Mouse (Mus musculus): ENCODE data around the gene Smpdl3a. TPM values are rescaled to one million over a fixed set of nuclear protein-coding genes. Genes with fewer than 3 reads are reported as not detected.

Gene Smpdl3a
- polyA plus RNA-seq, 1 experiment from 2014 or later: 19.3 TPM

DNA sequence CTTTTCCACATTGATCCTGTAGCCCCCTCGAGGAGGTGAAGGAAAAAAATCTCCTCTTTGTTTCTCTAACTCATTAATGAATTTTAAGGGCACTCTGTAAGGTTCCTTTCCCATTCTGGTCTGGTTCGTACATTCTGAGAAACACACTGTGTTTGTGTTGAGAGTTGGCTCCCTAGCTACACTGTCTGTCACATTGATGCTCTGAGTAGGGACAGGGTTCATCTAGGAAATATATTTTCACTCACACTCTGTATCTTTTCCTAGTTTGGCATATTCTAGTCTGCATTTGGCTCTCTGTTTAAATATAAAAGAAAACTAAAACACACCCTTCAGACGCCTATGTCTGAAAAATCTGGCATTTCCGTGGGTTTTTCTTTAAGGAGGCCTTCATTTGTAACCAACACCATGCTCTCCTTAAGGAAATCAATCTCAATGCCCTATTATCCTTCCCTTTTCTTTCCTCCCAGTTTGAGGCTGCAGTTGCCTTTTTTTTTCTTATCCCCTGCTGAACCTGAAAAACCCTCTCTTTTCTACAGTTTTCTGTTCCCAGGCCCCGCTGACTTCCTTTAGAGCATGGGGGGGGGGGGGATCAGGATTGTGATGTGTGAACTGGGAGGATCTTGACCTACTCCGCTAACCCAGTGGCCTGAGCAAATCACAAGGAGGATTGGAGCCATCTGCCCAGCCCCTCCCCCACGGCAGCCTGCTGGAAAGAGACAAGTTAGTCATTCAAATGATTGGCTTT, 9.8 kb upstream of the Smpdl3a start:
- Histone ChIP-seq H3K36me3 (ENCODE audit: control insufficient read depth, insufficient read depth, low read length) (no peaks in the 10 kb centered on the region), H3K9ac (ENCODE audit: low read depth, low read length) (no peak overlapping the region), H3K4me2 (replicated peaks; ENCODE audit: low read depth, low read length) (peak overlapping the region; percentile 13; the same call in 1 of the 2 replicates), H3K9me3 (ENCODE audit: control insufficient read depth, low read length) (no peaks in the 10 kb centered on the region), H3K4me1 (ENCODE audit: control insufficient read depth, insufficient read depth, low read length) (0 out of 2 replicates have a peak, but pooled peaks cover 2% of the 10 kb centered on the region), H3K27ac (ENCODE audit: low read depth, low read length) (no peak overlapping the region), H3K27me3 (ENCODE audit: control insufficient read depth, insufficient read depth, low read length) (no peaks in the 10 kb centered on the region), H3K4me3 (ENCODE audit: low read length) (no peak overlapping the region)
- ATAC-seq (ENCODE audit: low FRiP score, low TSS enrichment): 0 out of 2 replicates have a peak, but pooled peaks have one; percentile 77
- WGBS: 12% methylated on average over 7 of the region's 7 CpGs

DNA sequence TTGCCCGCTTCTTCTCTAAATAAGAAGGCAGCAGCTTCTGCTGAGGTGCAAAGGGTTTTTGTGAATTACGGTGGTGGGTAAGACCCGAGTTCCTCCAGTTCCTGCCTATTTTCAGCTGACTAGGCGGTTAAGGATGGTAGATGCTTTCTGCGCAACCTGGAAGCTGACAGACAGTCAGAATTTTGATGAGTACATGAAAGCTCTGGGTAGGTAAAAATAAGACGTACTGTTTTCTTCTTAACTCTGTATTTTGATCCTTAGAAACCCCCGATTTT, 9.3 kb upstream of the Smpdl3a start, which contains the start of gene Fabp7:
TSS of gene Fabp7 (plus strand) at position 6 of the 275 bp plus-strand sequence.
- Histone ChIP-seq H3K27ac (ENCODE audit: low read depth, low read length) (no peak within 1 kb of the TSS), H3K4me2 (replicated peaks; ENCODE audit: low read depth, low read length) (peak within 1 kb of the TSS; percentile 13; the same call in 1 of the 2 replicates), H3K36me3 (ENCODE audit: control insufficient read depth, insufficient read depth, low read length) (no peaks in the 10 kb centered on the region), H3K4me3 (ENCODE audit: low read length) (no peak within 1 kb of the TSS), H3K9ac (ENCODE audit: low read depth, low read length) (no peak within 1 kb of the TSS), H3K27me3 (ENCODE audit: control insufficient read depth, insufficient read depth, low read length) (no peaks in the 10 kb centered on the region), H3K4me1 (ENCODE audit: control insufficient read depth, insufficient read depth, low read length) (0 out of 2 replicates have a peak, but pooled peaks cover 2% of the 10 kb centered on the region), H3K9me3 (ENCODE audit: control insufficient read depth, low read length) (no peaks in the 10 kb centered on the region)
- WGBS: 25% methylated on average over 7 of the region's 7 CpGs
- ATAC-seq (ENCODE audit: low FRiP score, low TSS enrichment): no peak

DNA sequence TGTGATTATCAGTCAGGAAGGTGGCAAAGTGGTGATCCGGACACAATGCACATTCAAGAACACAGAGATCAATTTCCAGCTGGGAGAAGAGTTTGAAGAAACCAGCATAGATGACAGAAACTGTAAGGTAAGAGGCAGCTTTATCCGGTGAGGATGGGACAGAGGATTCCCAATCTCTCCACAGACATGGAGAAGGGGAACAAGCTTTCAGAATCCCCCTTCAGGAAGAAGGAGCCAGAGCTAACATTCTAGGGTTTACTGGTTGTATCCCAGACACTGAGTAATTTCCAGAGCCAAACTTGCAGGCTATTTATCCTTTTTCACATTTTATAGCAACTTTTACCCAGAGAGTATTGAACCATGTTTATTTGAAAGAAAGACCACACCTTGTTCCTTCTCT, 8.6 kb upstream of the Smpdl3a start:
- no peak for ATAC-seq (ENCODE audit: low FRiP score, low TSS enrichment)
- H3K4me1 ChIP-seq (ENCODE audit: control insufficient read depth, insufficient read depth, low read length): 0 out of 2 replicates have a peak, but pooled peaks cover 2% of the 10 kb centered on the region
- H3K36me3 ChIP-seq (ENCODE audit: control insufficient read depth, insufficient read depth, low read length): no peaks in the 10 kb centered on the region
- H3K27ac ChIP-seq (ENCODE audit: low read depth, low read length): no peak overlapping the region
- no peak overlapping the region for H3K9ac ChIP-seq (ENCODE audit: low read depth, low read length)
- WGBS: 55% methylated on average over 2 of the region's 2 CpGs
- H3K9me3 ChIP-seq (ENCODE audit: control insufficient read depth, low read length): no peaks in the 10 kb centered on the region
- H3K4me2 ChIP-seq (replicated peaks; ENCODE audit: low read depth, low read length): no peak overlapping the region
- no peak overlapping the region for H3K4me3 ChIP-seq (ENCODE audit: low read length)
- H3K27me3 ChIP-seq (ENCODE audit: control insufficient read depth, insufficient read depth, low read length): no peaks in the 10 kb centered on the region

DNA sequence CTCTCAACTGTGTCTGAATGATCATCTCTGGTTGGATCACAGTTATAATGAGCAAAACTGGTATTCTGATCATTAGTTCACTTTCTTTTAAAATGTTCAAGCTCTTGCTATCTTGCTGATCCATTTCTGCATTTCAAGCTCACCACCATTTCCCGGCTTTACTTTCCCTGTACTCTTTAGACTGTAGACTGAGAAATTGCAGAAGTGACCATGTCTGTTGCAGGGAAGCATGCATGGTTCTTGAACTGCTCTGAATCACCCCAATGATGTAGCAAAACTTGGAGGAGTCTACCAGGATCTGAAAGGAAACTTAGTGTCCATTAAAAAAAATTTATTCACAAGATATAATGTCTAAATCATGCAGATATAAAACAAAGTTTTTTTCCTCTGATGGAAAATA, 1.2 kb upstream of the Smpdl3a start:
- Histone ChIP-seq H3K4me1 (ENCODE audit: control insufficient read depth, insufficient read depth, low read length) (peaks cover 9% of the 10 kb centered on the region; the same call in 1 of the 2 replicates), H3K27ac (ENCODE audit: low read depth, low read length) (no peak overlapping the region), H3K9ac (ENCODE audit: low read depth, low read length) (no peak overlapping the region), H3K27me3 (ENCODE audit: control insufficient read depth, insufficient read depth, low read length) (no peaks in the 10 kb centered on the region), H3K4me3 (ENCODE audit: low read length) (no peak overlapping the region), H3K9me3 (ENCODE audit: control insufficient read depth, low read length) (no peaks in the 10 kb centered on the region), H3K36me3 (ENCODE audit: control insufficient read depth, insufficient read depth, low read length) (no peaks in the 10 kb centered on the region), H3K4me2 (replicated peaks; ENCODE audit: low read depth, low read length) (no peak overlapping the region)
- 97% methylated on average over 1 of the region's 1 CpGs for WGBS
- ATAC-seq (ENCODE audit: low FRiP score, low TSS enrichment): no peak

DNA sequence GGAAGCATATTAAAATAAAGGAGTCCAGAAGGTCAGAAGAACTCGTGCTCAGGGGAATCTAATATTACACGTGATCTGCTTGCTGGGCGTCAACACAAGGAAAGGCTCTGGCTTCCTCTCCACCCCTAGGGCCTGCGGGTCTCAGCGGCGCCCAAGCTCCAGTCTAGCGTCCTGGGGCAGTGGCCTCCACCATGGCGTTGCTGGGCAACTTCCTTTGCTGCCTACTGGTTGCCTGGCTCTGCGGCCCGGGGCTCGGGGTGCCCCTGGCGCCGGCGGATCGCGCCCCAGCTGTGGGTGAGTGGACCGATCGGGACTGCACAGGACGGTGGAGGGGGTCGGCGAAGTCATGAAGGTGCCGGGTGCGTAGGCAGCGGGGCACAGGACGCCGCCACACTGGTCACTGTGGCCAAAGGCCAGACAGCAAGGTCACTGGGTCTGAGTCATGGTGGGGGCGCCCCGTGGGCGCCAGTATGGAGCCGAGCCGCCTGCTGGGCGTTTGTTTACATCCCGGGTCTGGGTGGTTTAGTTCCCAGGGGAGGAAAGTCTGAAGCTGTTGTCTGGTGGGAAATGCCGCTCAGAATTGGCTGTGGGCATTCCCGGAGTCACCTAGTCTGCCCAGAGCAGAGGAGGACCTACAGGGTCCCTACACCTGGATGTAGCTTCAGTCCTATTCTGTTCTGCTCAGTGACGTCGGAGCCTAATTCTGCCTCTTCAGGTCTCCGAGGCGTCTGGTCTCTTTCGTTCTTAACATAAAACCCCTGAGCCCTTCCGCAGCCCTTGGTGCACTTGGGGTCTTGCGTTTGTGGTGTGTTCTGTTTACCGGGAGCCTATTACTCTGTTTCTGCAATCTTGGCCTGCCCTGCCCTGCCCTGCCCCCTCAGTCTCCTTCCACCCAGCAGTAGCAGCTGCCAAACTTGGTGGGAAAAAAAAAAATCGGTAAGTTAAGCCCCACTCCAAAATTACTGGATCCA, 641 bp downstream of the Smpdl3a start:
- Histone ChIP-seq H3K4me1 (ENCODE audit: control insufficient read depth, insufficient read depth, low read length) (peaks cover 9% of the 10 kb centered on the region; the same call in 1 of the 2 replicates), H3K36me3 (ENCODE audit: control insufficient read depth, insufficient read depth, low read length) (no peaks in the 10 kb centered on the region), H3K4me2 (replicated peaks; ENCODE audit: low read depth, low read length) (peak overlapping the region; percentile 95), H3K27me3 (ENCODE audit: control insufficient read depth, insufficient read depth, low read length) (no peaks in the 10 kb centered on the region), H3K4me3 (ENCODE audit: low read length) (peak overlapping the region; percentile 62), H3K9ac (ENCODE audit: low read depth, low read length) (peak overlapping the region; percentile 66), H3K9me3 (ENCODE audit: control insufficient read depth, low read length) (no peaks in the 10 kb centered on the region), H3K27ac (ENCODE audit: low read depth, low read length) (no peak overlapping the region; the same call in 1 of the 2 replicates)
- WGBS: 1% methylated on average over 42 of the region's 44 CpGs
- peak; percentile 84 for ATAC-seq (ENCODE audit: low FRiP score, low TSS enrichment)

DNA sequence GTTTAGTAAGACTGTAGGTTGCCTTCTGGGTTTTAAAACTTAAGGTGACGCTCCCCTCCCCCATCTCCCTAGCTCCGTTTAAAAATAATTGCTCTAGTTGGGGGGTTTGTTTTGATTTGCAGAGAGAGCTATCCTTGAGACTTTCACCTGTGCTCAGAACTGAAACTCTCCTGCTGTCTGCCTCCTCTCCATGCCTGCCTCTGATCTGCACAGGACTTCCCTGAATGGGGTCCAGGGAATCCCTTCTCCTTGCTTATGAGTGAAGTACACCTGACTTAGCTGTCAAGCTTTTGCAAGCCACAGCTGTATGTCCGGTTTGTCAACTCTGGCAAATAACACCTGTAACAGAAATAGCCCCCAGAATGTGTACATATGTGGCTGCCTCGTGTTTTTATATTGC, 1.4 kb downstream of the Smpdl3a start:
- peak; percentile 29; the same call in 1 of the 2 replicates for ATAC-seq (ENCODE audit: low FRiP score, low TSS enrichment)
- Histone ChIP-seq H3K36me3 (ENCODE audit: control insufficient read depth, insufficient read depth, low read length) (no peaks in the 10 kb centered on the region), H3K9me3 (ENCODE audit: control insufficient read depth, low read length) (no peaks in the 10 kb centered on the region), H3K4me2 (replicated peaks; ENCODE audit: low read depth, low read length) (peak overlapping the region; percentile 95), H3K9ac (ENCODE audit: low read depth, low read length) (no peak overlapping the region), H3K27me3 (ENCODE audit: control insufficient read depth, insufficient read depth, low read length) (no peaks in the 10 kb centered on the region), H3K4me1 (ENCODE audit: control insufficient read depth, insufficient read depth, low read length) (peaks cover 9% of the 10 kb centered on the region; the same call in 1 of the 2 replicates), H3K27ac (ENCODE audit: low read depth, low read length) (peak overlapping the region; percentile 24; the same call in 1 of the 2 replicates), H3K4me3 (ENCODE audit: low read length) (peak overlapping the region; percentile 62)
- whole genome bisulfite sequencing: 15% methylated on average over 4 of the region's 4 CpGs

DNA sequence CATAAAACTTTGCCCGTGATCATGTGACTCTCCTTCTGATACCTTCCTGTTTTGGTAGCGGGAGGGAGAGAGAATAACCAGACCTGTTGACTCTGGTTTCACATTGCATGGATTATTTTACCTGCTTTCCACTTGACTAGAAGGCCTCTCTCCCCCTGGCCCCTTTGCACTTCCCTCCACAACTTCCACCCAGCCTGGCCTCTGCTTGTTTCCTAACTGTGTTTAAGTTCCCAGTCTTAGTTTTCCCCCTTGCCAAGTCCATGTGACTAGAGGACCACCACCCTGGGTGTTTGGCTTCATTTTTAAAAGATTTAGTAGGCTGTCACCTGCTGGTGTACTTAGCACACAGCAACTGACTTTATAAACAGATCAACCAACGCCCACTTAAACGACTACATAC, 1.9 kb downstream of the Smpdl3a start:
- 19% methylated on average over 4 of the region's 4 CpGs for WGBS
- Histone ChIP-seq H3K9me3 (ENCODE audit: control insufficient read depth, low read length) (no peaks in the 10 kb centered on the region), H3K27me3 (ENCODE audit: control insufficient read depth, insufficient read depth, low read length) (no peaks in the 10 kb centered on the region), H3K4me2 (replicated peaks; ENCODE audit: low read depth, low read length) (peak overlapping the region; percentile 95), H3K36me3 (ENCODE audit: control insufficient read depth, insufficient read depth, low read length) (no peaks in the 10 kb centered on the region), H3K27ac (ENCODE audit: low read depth, low read length) (no peak overlapping the region), H3K9ac (ENCODE audit: low read depth, low read length) (no peak overlapping the region), H3K4me1 (ENCODE audit: control insufficient read depth, insufficient read depth, low read length) (peaks cover 9% of the 10 kb centered on the region; the same call in 1 of the 2 replicates), H3K4me3 (ENCODE audit: low read length) (peak overlapping the region; percentile 62; the same call in 1 of the 2 replicates)
- ATAC-seq (ENCODE audit: low FRiP score, low TSS enrichment): peak; percentile 55; the same call in 1 of the 2 replicates

DNA sequence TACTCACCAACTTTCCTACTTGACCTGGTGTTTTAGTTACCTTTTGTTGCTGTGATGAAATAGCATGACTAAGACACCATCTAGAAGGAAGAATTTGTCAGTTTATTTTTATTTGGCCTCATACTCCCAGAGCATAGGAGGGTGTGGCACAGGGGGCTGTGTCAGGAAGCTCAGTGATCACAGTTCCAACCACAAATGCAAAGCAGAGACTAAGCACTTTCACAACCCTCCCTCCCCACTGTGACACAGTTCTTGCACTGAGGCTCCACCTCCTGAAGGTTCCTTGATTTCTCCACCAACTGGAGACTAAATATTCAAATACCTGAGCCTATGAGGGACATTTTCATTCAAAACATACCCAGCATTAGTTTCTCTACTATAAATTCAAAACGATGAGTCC, 5.4 kb downstream of the Smpdl3a start:
- Histone ChIP-seq H3K36me3 (ENCODE audit: control insufficient read depth, insufficient read depth, low read length) (no peaks in the 10 kb centered on the region), H3K9ac (ENCODE audit: low read depth, low read length) (no peak overlapping the region), H3K27ac (ENCODE audit: low read depth, low read length) (no peak overlapping the region), H3K9me3 (ENCODE audit: control insufficient read depth, low read length) (no peaks in the 10 kb centered on the region), H3K4me1 (ENCODE audit: control insufficient read depth, insufficient read depth, low read length) (peaks cover 9% of the 10 kb centered on the region; the same call in 1 of the 2 replicates), H3K4me3 (ENCODE audit: low read length) (no peak overlapping the region), H3K4me2 (replicated peaks; ENCODE audit: low read depth, low read length) (no peak overlapping the region), H3K27me3 (ENCODE audit: control insufficient read depth, insufficient read depth, low read length) (no peaks in the 10 kb centered on the region)
- 97% methylated on average over 1 of the region's 1 CpGs for WGBS
- no peak for ATAC-seq (ENCODE audit: low FRiP score, low TSS enrichment)

Measured in kidney, embryonic 14.5 days (tissue).